Mouse (Mus musculus) retina, postnatal 7 days (tissue): ENCODE data around the gene Aldh5a1.

Experiments
- DNase-seq: peaks from one replicate; pipeline ENCODE4 v3.0.0-alpha.2; 2012; ENCODE audit warnings: low read depth, low spot score

Gene Aldh5a1

DNA sequence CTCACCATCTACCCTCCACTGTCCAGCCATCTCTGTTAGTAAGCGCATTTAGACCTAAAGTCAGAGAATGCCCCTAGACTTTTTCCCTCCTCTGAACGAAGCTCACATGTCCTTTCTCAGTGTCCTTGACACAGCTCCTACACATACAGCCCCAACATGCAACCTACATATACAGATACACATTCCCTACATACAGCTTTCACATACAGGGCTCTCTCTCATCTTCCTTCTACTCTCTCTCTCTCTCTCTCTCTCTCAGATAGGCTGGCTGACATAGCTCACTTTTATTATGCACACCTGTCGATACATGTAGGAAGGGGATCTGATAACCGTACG lies 721 bp downstream of the Aldh5a1 start:
- DNase-seq, result no peak

DNA sequence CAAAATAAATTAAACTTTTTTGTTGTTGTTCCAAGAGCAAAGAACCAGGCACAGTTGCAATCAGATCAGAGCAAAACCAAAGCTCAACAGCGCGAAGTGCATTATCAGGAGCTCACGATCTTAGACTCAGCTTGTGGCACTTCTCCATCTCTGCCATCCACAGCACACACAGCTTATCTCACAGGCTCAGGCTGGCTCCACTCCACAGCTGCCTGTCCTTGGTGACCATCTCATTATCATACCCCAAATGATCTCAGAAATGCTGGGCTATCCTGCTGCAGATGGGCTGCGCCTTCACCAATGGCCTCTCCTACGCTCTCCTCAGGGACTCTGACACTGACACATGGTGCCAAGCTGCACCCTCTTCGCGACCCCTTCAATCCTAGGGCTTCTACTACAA lies 4.3 kb downstream of the Aldh5a1 start:
- DNase-seq, result no peak

DNA sequence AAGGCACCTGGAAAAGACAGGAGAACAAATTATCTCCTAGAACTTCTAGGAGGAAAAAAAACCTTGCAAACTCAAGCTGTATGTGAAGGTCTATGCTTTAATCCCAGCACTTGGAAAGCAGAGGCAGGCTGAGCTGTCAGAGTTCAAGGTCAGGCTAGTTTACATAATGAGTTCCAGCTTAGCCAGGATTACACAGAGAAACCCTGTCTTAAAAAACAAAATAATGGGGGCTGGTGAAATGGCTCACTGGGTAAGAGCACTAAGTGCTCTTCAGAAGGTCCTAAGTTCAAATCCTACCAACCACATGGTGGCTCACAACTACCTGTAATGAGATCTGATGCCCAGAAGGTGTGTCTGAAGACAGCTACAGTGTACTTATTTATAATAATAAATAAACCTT lies 6.9 kb downstream of the Aldh5a1 start:
- DNase-seq, result no peak

DNA sequence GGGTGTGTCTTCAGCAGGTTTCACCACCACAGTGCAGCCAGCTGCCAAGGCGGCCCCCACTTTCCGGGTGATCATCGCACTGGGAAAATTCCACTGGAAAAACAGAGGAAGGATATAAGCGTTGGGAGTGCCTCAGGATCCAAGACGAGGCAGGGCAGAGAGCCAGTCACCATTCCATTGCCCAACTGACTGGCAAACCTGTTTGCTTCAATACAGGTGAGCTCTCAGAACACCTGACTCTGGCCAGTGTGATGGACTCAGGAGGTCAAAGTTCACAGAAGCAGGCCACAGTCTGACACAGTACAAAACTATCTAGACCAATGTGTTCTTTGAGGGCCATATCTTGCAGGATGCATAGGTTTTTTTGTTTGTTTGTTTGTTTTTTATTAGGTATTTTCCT lies 13.5 kb downstream of the Aldh5a1 start:
- DNase-seq, result no peak

DNA sequence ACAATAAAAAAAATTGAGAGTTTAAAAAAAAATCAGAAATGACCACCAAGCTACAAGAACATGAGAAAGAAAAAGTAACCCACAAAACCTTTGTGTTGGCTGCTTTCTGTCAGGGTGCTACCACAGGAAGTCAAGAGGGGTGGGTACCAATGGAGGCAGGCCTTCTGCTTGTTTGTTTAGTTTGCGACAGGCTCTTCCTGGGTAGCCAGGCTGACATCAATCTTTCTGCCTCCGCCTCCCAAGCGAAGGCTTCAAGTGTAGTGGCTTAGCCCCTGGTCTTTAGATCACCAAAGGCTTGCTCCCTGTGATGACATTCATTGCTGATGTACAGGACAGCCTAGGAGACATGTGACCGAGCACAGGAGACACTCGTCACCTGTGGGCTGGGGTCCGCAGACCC lies 16.2 kb downstream of the Aldh5a1 start:
- no peak for DNase-seq

DNA sequence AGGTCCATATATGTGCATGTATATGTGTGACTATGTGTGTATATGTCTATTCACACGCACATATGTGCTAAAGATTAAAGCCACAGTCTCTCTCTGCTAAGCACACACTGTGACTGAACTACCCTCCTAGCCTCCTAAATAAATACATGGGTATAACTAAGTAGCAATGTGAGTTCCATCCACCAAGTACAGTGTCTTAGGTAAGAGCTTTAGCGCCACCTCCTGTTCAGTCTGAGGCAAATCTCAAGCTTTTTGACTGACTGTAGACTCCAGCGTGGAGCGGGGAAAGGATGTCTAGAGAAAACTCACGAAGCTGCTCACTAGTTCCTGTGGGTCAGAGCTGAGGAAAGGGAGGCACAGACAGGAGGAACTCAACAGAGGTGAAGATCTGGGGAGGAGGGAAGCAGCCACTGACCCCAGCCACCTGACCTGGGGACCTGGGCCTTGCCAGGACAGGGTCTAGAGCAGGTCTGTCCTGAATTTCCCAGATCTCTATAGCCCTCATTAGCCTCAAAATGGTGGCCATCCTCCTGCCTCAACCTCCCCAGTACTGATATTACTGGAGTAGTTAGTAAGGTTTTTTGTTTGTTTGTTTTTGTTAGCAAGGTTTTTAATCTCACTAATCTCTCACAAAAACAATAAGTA lies 17.0 kb downstream of the Aldh5a1 start:
- peak; percentile 46 for DNase-seq

DNA sequence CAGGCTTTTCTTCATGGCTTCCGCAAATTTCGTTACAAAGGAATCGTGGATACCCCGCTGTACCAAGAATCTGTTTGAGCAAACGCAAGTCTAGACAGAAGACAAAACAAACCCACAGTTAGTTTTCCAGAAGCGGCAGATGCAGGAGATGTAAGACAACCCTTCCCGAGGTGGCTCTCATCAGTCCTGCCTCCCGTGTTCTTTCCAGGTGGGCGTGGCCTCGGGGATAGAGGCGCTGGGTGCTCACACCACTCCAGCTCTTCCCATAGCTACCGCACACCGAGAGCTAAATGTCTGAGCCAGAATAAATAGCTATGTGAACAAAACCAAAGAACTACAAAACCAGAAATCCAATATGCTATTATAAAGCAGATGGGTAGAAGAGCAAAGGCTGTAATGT lies 21.6 kb downstream of the Aldh5a1 start:
- DNase-seq, result no peak

DNA sequence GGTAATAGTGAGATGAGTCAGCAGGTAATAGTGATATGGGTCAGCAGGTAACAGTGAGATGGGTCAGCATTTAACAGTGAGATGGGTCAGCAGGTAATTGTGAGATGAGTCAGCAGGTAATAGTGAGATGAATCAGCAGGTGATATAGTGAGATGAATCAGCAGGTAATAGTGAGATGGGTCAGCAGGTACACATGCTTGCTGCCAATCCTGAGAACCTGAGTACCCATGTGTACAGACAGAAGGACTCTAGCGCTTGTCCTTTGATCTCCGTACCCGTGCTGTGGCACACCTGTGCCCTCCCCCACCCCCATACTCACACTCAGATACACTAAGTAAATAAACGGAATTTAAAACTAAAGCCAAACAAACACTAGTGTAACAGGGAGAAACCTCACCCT lies 22.5 kb downstream of the Aldh5a1 start:
- DNase-seq, result no peak

DNA sequence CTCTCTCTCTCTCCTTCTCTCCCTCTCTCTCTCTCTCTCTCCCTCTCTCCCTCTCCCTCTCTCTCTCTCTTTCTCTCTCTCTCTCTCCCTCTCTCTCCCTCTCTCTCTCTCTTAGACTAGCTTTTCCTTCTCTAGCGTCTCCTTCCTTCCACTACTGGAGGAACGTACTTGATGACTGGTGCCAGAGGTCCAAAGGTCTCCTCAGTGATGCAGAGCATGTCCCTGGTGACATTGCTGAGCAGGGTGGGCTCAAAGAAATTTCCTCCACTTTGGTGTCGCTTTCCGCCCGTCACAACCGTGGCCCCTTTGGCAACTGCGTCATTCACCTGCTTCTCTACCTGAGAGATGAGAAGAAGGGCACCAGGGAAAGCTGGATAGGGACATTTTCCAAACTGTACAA lies 23.9 kb downstream of the Aldh5a1 start:
- no peak for DNase-seq

DNA sequence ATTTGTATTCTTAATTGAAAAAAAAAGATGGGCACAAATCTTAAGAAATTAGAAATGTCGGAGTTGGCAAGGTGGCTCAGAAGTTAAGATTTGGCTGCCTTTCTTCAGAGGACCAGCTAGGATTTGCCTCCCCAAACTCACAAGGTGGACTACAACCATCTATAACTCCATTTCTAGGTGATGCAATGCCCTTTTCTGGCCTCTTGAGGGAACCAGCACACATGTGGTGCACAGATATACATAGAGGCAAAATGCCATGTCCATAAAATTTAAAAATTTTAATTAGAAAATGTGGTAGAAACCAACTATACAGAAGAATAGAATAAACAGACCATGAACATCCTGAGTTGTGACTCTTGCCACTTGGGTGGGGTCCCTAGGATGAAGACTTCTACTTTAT lies 28.3 kb downstream of the Aldh5a1 start:
- no peak for DNase-seq

DNA sequence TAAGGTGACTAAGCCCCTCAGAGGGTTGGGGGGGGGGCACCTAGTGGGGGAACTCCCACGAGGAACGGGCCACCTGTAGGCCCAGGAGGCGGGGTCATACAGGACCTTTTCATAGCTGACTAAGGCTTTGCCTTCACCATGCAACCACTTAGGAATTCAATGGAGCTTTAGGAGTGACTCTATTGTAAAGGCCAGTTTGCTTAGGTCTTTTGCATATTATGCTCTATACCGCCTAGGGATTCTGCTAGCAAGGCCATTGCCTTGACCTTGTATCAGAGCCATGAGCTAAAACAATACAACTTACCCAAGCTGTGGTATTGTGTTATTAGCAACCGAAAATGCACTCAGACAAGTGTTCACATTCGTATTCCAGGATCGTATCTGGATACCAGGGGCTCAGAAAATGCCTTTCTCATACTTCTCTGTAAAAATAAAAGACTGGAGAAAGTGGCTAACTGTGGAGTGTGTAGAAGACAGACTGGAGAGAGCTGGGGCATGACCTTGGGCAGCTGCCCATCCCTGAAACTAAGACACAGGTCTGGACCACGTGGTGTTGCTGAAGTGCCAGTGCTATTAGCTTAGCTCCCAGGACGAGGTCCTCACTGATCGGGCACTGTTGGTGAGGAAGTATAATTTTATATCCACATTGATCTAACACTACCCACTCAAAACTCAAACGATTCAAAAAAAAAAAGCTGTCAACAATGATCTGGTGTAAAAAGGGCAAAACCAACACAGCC lies 30.5 kb downstream of the Aldh5a1 start:
- DNase-seq, result no peak

DNA sequence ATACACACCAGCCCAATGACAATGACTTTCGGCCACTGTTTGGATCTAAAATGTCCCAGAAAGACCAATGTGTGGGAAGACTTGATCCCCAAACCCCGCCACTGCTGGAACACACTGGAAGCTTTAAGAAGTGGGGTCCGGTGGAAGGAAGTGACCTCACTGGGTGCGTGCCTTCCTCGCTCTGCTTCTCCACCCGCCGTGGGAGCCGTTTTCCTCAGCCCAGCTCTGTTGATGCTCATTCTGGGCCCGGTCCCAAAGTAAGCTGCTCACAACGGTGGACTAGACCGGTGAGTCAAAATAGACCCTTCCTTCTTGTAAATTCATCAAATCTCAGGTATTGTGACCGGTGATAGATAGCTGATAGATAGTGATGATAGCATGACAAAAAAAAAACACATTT lies 32.0 kb downstream of the Aldh5a1 start:
- DNase-seq, result no peak

DNA sequence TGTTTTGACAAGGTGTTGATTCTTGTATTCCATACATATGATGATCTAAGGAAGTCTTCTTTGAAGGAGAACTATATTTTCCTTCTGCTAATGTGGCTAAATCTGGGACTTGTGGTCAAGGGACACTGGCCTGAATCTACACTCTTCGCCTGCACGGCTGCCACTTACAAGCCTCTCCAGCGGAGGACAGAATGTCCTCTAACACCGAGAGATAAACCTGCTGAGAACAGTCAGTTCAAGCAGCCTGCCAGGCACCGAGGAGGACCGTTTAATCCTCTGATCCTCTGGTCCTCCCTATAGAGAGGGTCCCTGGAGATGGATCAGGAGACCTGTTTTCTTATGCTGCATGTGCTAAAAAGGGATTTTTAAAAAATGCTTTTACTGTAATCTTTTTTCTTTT lies 34.0 kb downstream of the Aldh5a1 start:
- DNase-seq, result no peak

DNA sequence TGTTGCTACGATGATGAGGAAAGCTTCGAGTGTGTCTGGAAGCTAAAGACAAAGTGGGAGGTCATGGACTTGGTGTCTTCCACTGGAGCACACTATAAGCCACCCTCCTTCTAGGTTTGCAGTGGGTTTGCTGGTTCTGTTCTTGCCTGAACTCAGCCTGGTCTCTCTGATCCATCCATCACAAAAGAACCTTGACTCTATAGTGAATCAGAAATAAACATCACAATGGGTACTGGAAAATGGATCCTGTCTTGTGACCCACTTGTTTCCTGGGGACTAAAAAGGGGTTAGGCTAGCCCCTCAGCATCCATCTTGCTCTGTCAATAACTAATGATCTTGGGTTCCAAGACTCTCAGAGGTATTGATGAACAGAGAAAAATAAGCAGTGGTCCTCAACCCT lies 35.5 kb downstream of the Aldh5a1 start:
- no peak for DNase-seq

DNA sequence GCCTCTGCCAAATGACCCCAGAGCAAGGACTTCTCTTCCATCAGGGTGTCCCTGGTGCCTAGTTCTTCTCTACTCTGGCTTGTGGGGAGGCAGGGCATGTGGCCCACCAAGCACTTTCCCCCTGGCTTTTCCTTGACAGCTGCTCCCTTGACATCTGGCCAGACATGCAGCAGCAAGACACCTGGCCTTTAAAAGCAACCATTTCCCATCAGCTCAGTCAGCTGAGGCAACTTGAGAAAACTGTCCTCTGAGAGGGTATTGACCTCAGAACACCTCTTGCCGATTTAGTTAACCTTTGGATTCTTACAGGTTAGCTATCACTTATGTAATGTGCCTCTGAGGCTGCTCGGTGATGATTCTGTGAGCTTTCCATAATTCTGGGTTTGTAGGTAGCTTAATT lies 43.6 kb downstream of the Aldh5a1 start:
- DNase-seq, result no peak

DNA sequence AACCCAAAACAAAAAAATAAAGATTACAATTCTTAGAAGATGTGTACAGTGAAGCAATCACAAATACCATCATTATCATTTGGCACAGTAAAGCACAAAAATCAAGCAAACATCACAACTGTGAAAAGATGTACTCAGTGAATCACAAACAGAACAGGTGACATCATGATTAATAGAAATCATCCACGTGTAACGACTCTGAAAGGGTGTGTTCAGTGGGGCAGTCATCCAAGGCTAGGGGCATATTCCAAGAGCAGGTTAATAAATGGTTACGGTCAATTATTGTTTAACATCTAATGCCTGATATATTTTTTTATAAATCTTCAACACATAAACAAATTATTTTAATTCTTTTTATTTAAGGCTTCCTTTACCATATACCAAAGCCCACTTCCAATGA lies 44.9 kb downstream of the Aldh5a1 start:
- DNase-seq, result no peak

DNA sequence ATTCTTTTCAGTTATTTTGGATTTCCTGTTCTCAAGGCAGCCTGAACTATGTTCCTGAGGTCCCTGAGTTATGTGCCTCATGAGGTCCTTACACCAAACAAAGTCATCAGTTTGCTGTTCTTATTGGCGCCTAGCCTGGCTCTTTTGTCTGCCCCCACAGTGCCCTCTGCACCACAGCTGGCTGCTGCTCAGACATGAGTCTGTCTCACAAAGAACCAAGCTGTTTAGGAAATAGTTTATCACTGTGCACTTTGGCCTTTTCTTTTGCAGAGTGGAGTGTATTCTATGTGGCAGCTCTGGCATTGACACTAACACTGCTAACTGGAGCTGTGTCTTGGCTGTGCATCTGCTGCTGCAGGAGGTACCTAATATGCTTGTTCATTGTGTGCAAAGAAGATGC lies 47.9 kb downstream of the Aldh5a1 start:
- no peak for DNase-seq

DNA sequence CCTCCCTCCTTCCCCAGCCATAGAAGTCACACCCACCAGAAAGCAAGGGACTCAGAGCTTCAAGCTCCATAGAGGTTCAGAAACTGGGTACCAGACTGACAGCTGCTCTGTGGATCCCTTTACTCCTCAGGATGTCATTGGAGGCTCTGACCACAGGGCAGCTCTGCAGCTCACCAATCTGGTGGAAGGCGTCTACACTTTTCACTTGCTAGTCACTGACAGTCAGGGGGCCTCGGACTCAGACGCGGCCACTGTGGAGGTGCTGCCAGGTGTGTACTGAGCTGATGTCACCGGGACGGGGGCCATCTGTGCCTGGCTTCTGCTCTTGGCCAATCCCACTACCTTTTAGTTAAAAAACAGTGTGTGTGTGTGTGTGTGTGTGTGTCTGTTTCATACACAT lies 55.0 kb downstream of the Aldh5a1 start:
- no peak for DNase-seq

DNA sequence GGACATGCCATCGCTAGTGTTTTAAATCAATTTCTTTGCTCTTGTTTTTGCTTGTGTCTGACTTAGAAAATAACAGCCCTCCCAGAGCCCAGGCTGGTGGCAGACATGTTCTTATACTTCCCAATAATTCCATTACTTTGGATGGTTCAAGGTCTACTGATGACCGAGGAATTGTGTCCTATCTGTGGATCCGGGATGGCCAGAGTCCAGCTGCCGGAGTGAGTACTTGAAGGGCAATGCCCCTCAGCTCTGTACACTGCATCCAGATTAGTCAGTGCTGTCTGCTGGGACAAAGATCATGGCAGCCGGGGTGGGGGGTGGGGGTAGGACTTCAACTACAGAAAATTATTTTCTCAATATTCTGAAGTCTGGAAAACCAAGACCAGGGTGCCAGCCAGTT lies 56.8 kb downstream of the Aldh5a1 start:
- DNase-seq, result no peak

DNA sequence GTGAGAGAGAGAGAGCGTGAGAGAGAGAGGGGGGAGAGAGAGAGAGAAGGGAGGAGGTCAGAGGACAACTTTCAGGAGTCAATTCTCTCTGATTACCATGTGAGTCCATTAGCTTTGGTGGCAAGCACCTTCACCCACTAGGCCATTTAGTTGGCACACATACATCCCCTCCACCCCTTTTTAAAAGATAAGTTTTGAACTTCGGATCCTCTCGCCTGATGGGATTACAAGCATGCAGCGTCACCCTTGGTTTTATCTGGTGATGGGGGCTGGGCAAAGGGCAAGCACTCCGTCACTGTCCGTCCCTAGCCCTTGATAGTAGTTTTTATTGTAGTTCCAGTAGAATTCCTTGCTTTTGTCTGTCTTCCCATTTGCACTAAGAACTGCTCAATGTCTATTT lies 57.3 kb downstream of the Aldh5a1 start:
- DNase-seq, result no peak

DNA sequence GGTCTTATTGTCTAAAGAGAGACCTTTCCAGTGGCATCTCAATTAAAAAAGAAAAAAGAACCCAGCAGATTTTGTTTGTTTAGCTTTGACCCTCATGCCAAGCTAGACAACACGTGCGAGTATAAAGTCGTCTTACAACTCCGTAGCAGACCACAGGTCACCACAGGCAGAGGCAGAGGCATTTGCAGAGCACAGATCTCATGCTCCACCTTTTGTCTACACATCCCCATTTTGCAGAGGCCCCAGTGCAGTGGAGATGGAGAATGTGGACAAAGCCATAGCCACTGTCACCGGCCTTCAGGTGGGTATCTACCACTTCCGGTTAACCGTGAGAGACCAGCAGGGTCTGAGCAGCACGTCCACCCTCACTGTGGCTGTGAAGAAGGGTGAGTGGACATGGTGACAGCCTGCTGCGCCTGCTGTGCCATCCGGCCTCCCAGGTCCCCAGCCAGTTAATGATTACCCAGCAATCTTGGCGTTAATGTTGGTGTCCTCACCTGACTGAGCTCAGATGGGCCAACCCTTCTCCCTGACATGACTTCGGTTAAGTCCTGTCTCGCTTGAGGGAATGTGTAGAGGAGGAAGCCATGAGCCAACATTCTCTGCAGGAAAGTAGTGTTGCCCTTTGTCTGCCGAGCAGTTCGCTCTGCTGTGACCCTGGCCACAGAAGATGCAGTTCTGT lies 58.0 kb downstream of the Aldh5a1 start:
- DNase-seq, result no peak

DNA sequence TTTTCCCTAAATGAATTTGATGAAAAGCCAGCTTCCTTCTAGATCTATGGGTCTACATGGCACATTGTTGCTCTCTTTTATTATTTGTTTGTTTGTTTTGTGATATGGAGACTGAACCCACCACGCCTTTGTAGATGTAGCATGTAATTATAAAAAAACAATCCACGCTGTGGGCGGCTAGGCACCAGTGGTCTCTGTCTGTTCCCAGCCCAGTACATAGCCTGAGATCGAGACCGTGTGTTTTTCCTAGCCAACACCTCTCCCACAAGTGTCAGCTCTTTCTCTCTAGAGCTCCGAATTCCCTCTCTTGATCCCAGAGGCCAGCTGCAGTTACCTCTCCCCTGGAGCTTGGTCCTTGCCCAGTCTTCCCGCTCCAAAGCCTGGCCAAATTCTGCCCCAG lies 69.2 kb downstream of the Aldh5a1 start:
- DNase-seq, result no peak

DNA sequence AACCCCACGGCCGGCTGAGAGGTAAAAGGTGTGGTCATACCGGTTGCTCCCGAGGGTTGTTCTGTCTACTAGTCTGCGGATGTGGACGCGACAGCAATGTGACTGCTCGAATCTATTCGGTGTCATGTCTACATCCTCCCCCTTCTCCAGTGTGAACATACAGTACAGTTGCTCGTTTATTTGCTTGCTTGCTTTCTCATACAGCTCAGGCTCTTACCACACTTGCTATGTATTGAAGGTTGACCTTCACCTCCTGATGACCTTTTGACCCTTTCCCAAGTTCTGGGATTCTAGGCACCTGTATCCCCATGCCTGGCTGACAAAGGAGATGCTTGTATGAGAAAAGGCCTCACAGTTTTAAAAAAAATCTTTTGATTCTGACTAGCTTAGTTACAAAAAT lies 69.7 kb downstream of the Aldh5a1 start:
- DNase-seq, result no peak
